In the genomic region with DNA sequence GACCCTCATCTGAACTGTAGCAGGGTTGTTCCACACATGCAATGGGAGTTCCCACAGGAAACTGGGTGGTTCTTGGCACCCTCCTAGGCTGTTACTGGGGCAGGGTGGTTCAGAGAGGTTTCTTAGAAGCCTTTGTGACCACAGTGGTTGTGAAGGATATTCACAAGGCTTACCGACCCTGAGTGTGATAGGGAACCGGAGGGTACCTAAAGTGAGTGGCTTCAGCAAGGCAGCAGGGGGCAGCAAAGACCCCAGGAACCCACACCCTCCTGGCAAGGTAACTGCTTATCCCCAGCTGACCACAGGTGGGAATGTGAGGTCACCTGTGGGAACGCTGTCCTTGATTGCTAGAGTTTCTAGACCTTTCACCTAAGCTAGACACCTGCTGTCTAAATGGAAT, we compare ENCODE assay signal across 8 mouse cellular contexts.
DNase-seq lines count a peak whose midpoint lies in the region; ATAC-seq and TF ChIP-seq lines count a peak whose summit lies in the region.

No protein-coding gene starts in this region.

- 34% methylated on average over 3 of the region's 3 CpGs for WGBS in hindbrain, embryonic 11.5 days
- WGBS in hindbrain, embryonic 13.5 days, result 49% methylated on average over 3 of the region's 3 CpGs
- WGBS in forebrain, embryonic 15.5 days, result 45% methylated on average over 3 of the region's 3 CpGs

- TF ChIP-seq CTCF in CH12.LX (conservative IDR thresholded peaks at IDR 0.05 in 1 of 2, IDR thresholded peaks at IDR 0.05 in 1 of 2; ENCODE audit: low read depth in 2 of 2, low read length in 2 of 2), result peak; percentile 54 to 73
- TF ChIP-seq CTCF in brain, embryonic 14.5 days (IDR thresholded peaks at IDR 0.05; ENCODE audit: borderline replicate concordance, extremely low read depth, insufficient read depth, insufficient read length), result peak; percentile 60

- TF ChIP-seq RAD21 in CH12.LX (IDR thresholded peaks at IDR 0.05; ENCODE audit: low read depth, low read length), result peak; percentile 72

- in situ Hi-C loops in CH12.LX (cut with MboI; ENCODE audit: low pct_ligation_motif_present, low pct_unique_long_range_greater_than_20kb, low sequenced_read_pairs), result loop anchor here (10.0 to 25.0 kb wide), 3 partner anchors 142 to 552 kb away; no protein-coding TSS in a partner anchor

- no peaks in the 10 kb centered on the region for H3K9me3 ChIP-seq in hindbrain, embryonic 11.5 days (ENCODE audit: control insufficient read depth, low read length)
- H3K9me3 ChIP-seq in hindbrain, embryonic 13.5 days, result no peaks in the 10 kb centered on the region
- no peaks in the 10 kb centered on the region for H3K9me3 ChIP-seq in CH12.LX (replicated peaks; ENCODE audit: low read length)
- H3K9me3 ChIP-seq in forebrain, embryonic 15.5 days, result no peaks in the 10 kb centered on the region

- no peak overlapping the region for H3K4me3 ChIP-seq in hindbrain, embryonic 11.5 days (ENCODE audit: low read depth, low read length)
- no peak overlapping the region for H3K4me3 ChIP-seq in hindbrain, embryonic 13.5 days
- no peak overlapping the region for H3K4me3 ChIP-seq in CH12.LX (replicated peaks in 1 of 3; ENCODE audit: low read depth in 2 of 3, low read length in 2 of 3, poor library complexity in 1 of 3)
- no peak overlapping the region for H3K4me3 ChIP-seq in forebrain, embryonic 15.5 days

- DNase-seq in hindbrain, embryonic 11.5 days (ENCODE audit: low spot score), result peak; percentile 38
- DNase-seq in CH12.LX (ENCODE audit: extremely low read depth), result peak; percentile 13
- peak; percentile 18 for DNase-seq in brain, embryonic 14.5 days (ENCODE audit: low read depth)
- peak; percentile 44 for DNase-seq in lung, postnatal 25 days (ENCODE audit: low spot score)
- peak; percentile 71 to 73 for DNase-seq in thymus, postnatal 36 days
- DNase-seq in urinary bladder, postnatal 10 days (ENCODE audit: low spot score), result no peak

- ATAC-seq in hindbrain, embryonic 11.5 days (ENCODE audit: low FRiP score), result no peak
- ATAC-seq in hindbrain, embryonic 13.5 days (ENCODE audit: low FRiP score), result no peak
- ATAC-seq in forebrain, embryonic 15.5 days (replicated peaks), result no peak

- no peak for TF ChIP-seq POLR2A in CH12.LX (IDR thresholded peaks at IDR 0.05; ENCODE audit: low read depth, low read length)
- no peak for TF ChIP-seq POLR2A in brain, embryonic 14.5 days (IDR thresholded peaks at IDR 0.05; ENCODE audit: borderline replicate concordance, extremely low read depth, insufficient read depth, insufficient read length, poor library complexity, severe bottlenecking)

- H3K9ac ChIP-seq in hindbrain, embryonic 11.5 days (ENCODE audit: low read depth, low read length), result no peak overlapping the region
- no peak overlapping the region for H3K9ac ChIP-seq in hindbrain, embryonic 13.5 days
- no peak overlapping the region for H3K9ac ChIP-seq in CH12.LX (ENCODE audit: insufficient read depth, low read depth)
- H3K9ac ChIP-seq in forebrain, embryonic 15.5 days (replicated peaks), result no peak overlapping the region

- H3K4me2 ChIP-seq in hindbrain, embryonic 11.5 days (replicated peaks; ENCODE audit: low read depth, low read length), result no peak overlapping the region
- H3K4me2 ChIP-seq in hindbrain, embryonic 13.5 days, result no peak overlapping the region
- H3K4me2 ChIP-seq in CH12.LX (ENCODE audit: insufficient read depth, low read depth, poor library complexity, severe bottlenecking), result no peak overlapping the region
- no peak overlapping the region for H3K4me2 ChIP-seq in forebrain, embryonic 15.5 days (replicated peaks)

- no peaks in the 10 kb centered on the region for H3K79me2 ChIP-seq in CH12.LX (replicated peaks; ENCODE audit: control insufficient read depth, extremely low read depth, insufficient read depth, poor library complexity, severe bottlenecking)

- H3K4me1 ChIP-seq in hindbrain, embryonic 11.5 days (replicated peaks; ENCODE audit: control insufficient read depth, insufficient read depth, low read length), result no peaks in the 10 kb centered on the region
- no peaks in the 10 kb centered on the region for H3K4me1 ChIP-seq in hindbrain, embryonic 13.5 days (replicated peaks)
- H3K4me1 ChIP-seq in CH12.LX (ENCODE audit: control insufficient read depth in 1 of 2, insufficient read depth in 2 of 2), result no peaks in the 10 kb centered on the region
- H3K4me1 ChIP-seq in forebrain, embryonic 15.5 days, result no peaks in the 10 kb centered on the region

- no peak for TF ChIP-seq EP300 in CH12.LX (IDR thresholded peaks at IDR 0.05; ENCODE audit: low read length)

- no peak overlapping the region for H3K27ac ChIP-seq in hindbrain, embryonic 11.5 days (ENCODE audit: low read depth, low read length)
- no peak overlapping the region for H3K27ac ChIP-seq in hindbrain, embryonic 13.5 days
- H3K27ac ChIP-seq in CH12.LX (ENCODE audit: insufficient read depth, low read depth), result no peak overlapping the region
- no peak overlapping the region for H3K27ac ChIP-seq in forebrain, embryonic 15.5 days (replicated peaks)

- no peaks in the 10 kb centered on the region for H3K27me3 ChIP-seq in hindbrain, embryonic 11.5 days (ENCODE audit: control insufficient read depth, insufficient read depth, low read length)
- H3K27me3 ChIP-seq in hindbrain, embryonic 13.5 days, result no peaks in the 10 kb centered on the region
- no peaks in the 10 kb centered on the region for H3K27me3 ChIP-seq in CH12.LX (replicated peaks)
- H3K27me3 ChIP-seq in forebrain, embryonic 15.5 days, result no peaks in the 10 kb centered on the region

- dilution Hi-C loops in CH12.LX (cut with MboI; ENCODE audit: extremely low pct_ligation_motif_present, extremely low pct_unique_long_range_greater_than_20kb, low sequenced_read_pairs), result no loop called here

- H3K36me3 ChIP-seq in hindbrain, embryonic 11.5 days (ENCODE audit: control insufficient read depth, insufficient read depth, low read length), result no peaks in the 10 kb centered on the region
- no peaks in the 10 kb centered on the region for H3K36me3 ChIP-seq in hindbrain, embryonic 13.5 days
- H3K36me3 ChIP-seq in CH12.LX (replicated peaks in 1 of 2; ENCODE audit: control insufficient read depth in 1 of 2, insufficient read depth in 1 of 2, low read length in 1 of 2), result no peaks in the 10 kb centered on the region
- no peaks in the 10 kb centered on the region for H3K36me3 ChIP-seq in forebrain, embryonic 15.5 days

TF ChIP-seq in CH12.LX, 34 proteins besides CTCF, POLR2A, EP300 and RAD21:
- TF ChIP-seq IRF4 (IDR thresholded peaks at IDR 0.05; ENCODE audit: low read depth, low read length), result no peak
- no peak for TF ChIP-seq GABPA (IDR thresholded peaks at IDR 0.05; ENCODE audit: insufficient replicate concordance, low read depth, low read length)
- peak; percentile 4; the same call in 1 of the 2 replicates for TF ChIP-seq ZC3H11A (IDR thresholded peaks at IDR 0.05; ENCODE audit: low read depth, low read length)
- TF ChIP-seq SMC3 (IDR thresholded peaks at IDR 0.05; ENCODE audit: low read depth, low read length), result peak; percentile 75
